Mouse (Mus musculus) testis, adult 2 months (tissue): ENCODE data around the gene Atg4b.

ENCODE experiments used
- CTCF ChIP-seq: fragments of 200-500 bp; IDR thresholded peaks from 2 replicates; pipeline ENCODE4 v1.5.1; 2012; ENCODE audit warnings: low read depth, mild to moderate bottlenecking, inconsistent platforms, low read length, moderate library complexity; ENCODE audit not compliant: control insufficient read depth, insufficient read depth, insufficient replicate concordance
- POLR2A ChIP-seq: fragments of 200-500 bp; IDR thresholded peaks from 2 replicates; pipeline ENCODE4 v1.6.1; 2012; ENCODE audit warnings: low read depth, mild to moderate bottlenecking, inconsistent platforms, low read length, moderate library complexity; ENCODE audit not compliant: control insufficient read depth

GRCm38 (mm10) chr1:93776686-93777085 lies 25.4 kb downstream of the Atg4b start:
- TF ChIP-seq CTCF (no peak), POLR2A (no peak)
